Mouse (Mus musculus): ENCODE data around the gene Rnaset2a. TPM values are rescaled to one million over a fixed set of nuclear protein-coding genes. Genes with fewer than 3 reads are reported as not detected.
"Not testable (repeated sequence)": the region's sequence is repeated elsewhere in the genome, so short reads cannot be mapped to it uniquely, and the experiment has no call there.

The Rnaset2a gene
- polyA plus RNA-seq, 1 experiment from 2014 or later, result 18.0 TPM

GRCm38 (mm10) chr17:8165977-8166376 lies 18.1 kb upstream of the Rnaset2a start:
- not testable (repeated sequence) for H3K4me1 ChIP-seq (replicated peaks); H3K27ac ChIP-seq (replicated peaks); ATAC-seq (ENCODE audit: insufficient read depth); H3K9me3 ChIP-seq (replicated peaks); H3K27me3 ChIP-seq
- Histone ChIP-seq H3K9ac (0 out of 2 replicates have a peak overlapping the region, but pooled peaks have one; percentile 60), H3K36me3 (replicated peaks) (peaks cover 23% of the 10 kb centered on the region), H3K4me2 (peak overlapping the region; percentile 56), H3K4me3 (replicated peaks) (peak overlapping the region; percentile 65)
- 0% methylated on average over 11 of the region's 11 CpGs for WGBS (ENCODE audit: insufficient replicate concordance)

DNA sequence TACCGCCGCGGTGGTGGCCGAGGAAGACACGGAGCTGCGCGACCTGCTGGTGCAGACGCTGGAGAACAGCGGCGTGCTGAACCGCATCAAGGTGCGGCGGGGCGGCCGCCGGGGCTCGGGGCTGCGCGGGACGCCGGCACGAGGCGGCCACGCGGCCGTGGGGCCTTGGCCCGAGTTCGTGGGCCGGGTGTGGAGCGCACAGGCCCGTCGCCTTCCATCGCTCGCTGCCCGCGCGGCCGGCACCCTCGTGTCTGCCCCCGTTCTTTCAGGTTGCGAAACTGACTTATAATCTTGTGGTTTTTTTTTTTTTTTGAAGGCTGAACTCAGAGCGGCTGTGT lies 17.7 kb upstream of the Rnaset2a start:
- WGBS (ENCODE audit: insufficient replicate concordance), result 0% methylated on average over 39 of the region's 42 CpGs
- not testable (repeated sequence) for H3K4me1 ChIP-seq (replicated peaks); H3K27me3 ChIP-seq; H3K9me3 ChIP-seq (replicated peaks)
- peak; percentile 42; the same call in 1 of the 2 replicates for ATAC-seq (ENCODE audit: insufficient read depth)
- Histone ChIP-seq H3K27ac (replicated peaks) (0 out of 2 replicates have a peak overlapping the region, but pooled peaks have one; percentile 59), H3K4me3 (replicated peaks) (peak overlapping the region; percentile 65), H3K4me2 (peak overlapping the region; percentile 56), H3K9ac (peak overlapping the region; percentile 60; the same call in 1 of the 2 replicates), H3K36me3 (replicated peaks) (peaks cover 19% of the 10 kb centered on the region)

GRCm38 (mm10) chr17:8164701-8165607 lies 17.1 kb upstream of the Rnaset2a start, which contains the start of gene Fgfr1op:
Gene Fgfr1op (plus strand): TSS chr17:8165501.
- H3K27me3 ChIP-seq; H3K9me3 ChIP-seq (replicated peaks); H3K4me1 ChIP-seq (replicated peaks): not testable (repeated sequence)
- ATAC-seq (ENCODE audit: insufficient read depth), result peak; percentile 97
- 1% methylated on average over 17 of the region's 55 CpGs for WGBS (ENCODE audit: insufficient replicate concordance)
- H3K36me3 ChIP-seq (replicated peaks), result peaks cover 13% of the 10 kb centered on the region
- 0 out of 2 replicates have a peak within 1 kb of the TSS, but pooled peaks have one; percentile 59 for H3K27ac ChIP-seq (replicated peaks)
- H3K4me2 ChIP-seq, result peak within 1 kb of the TSS; percentile 58
- peak within 1 kb of the TSS; percentile 60; the same call in 1 of the 2 replicates for H3K9ac ChIP-seq
- peak within 1 kb of the TSS; percentile 65 for H3K4me3 ChIP-seq (replicated peaks)

DNA sequence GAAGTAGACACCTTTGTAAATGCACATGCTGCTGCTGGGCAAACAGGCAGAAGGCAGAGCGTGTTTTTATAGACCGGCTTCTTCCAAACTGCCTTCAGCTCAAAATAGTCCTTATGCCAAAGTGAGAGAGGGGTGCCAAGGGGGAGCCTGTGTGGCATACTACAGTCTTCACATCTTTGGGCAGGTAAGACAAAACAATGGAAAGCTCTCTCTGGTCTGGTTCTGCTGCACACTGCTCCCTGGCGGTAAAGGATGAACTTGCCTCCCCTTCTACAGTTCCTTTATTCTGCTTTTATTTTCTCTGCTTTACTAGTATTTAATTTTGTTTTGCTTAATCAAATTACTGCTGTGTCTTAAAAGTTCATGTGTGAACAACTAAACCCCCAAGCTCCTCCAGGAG lies 13.1 kb upstream of the Rnaset2a start:
- not testable (repeated sequence) for H3K27ac ChIP-seq (replicated peaks); H3K27me3 ChIP-seq; H3K36me3 ChIP-seq (replicated peaks); H3K4me3 ChIP-seq (replicated peaks); H3K9me3 ChIP-seq (replicated peaks); H3K4me2 ChIP-seq; H3K9ac ChIP-seq; H3K4me1 ChIP-seq (replicated peaks); ATAC-seq (ENCODE audit: insufficient read depth)
- 50% methylated on average over 3 of the region's 3 CpGs for WGBS (ENCODE audit: insufficient replicate concordance)

GRCm38 (mm10) chr17:8158627-8159026 lies 10.7 kb upstream of the Rnaset2a start:
- H3K27me3 ChIP-seq; H3K4me2 ChIP-seq; H3K36me3 ChIP-seq (replicated peaks); H3K27ac ChIP-seq (replicated peaks); H3K9me3 ChIP-seq (replicated peaks); H3K4me3 ChIP-seq (replicated peaks); H3K4me1 ChIP-seq (replicated peaks); H3K9ac ChIP-seq: not testable (repeated sequence)
- ATAC-seq (ENCODE audit: insufficient read depth), result 0 out of 2 replicates have a peak, but pooled peaks have one; percentile 19
- WGBS (ENCODE audit: insufficient replicate concordance), result no CpG with 5 or more reads among the region's 1 CpGs

GRCm38 (mm10) chr17:8155982-8156381 lies 8.1 kb upstream of the Rnaset2a start:
- not testable (repeated sequence) for H3K27me3 ChIP-seq; ATAC-seq (ENCODE audit: insufficient read depth); H3K9me3 ChIP-seq (replicated peaks); H3K4me1 ChIP-seq (replicated peaks); H3K9ac ChIP-seq; H3K27ac ChIP-seq (replicated peaks); H3K36me3 ChIP-seq (replicated peaks); H3K4me3 ChIP-seq (replicated peaks); H3K4me2 ChIP-seq
- WGBS (ENCODE audit: insufficient replicate concordance), result 89% methylated on average over 1 of the region's 8 CpGs

DNA sequence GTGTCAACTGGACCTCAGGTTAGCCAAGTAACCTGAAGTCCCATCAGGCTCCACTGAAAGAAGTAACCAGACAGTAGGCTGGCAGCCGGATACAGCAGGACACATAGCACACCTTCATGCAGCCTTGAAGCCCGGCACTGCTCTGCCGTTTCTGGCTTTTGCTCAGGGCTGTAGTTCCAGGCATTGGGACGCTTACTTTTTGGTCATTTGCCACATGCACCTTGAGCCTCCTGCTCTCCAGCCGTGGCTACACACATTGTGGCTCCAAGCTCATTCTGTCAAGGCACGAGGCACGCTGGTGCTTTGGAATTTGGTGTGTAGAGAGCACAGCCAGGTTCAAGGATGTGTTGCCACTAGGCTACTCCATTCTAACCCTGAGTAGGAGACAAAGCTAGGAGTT lies 7.1 kb upstream of the Rnaset2a start:
- not testable (repeated sequence) for H3K9me3 ChIP-seq (replicated peaks); H3K27ac ChIP-seq (replicated peaks); H3K27me3 ChIP-seq; H3K4me3 ChIP-seq (replicated peaks); ATAC-seq (ENCODE audit: insufficient read depth); H3K36me3 ChIP-seq (replicated peaks); H3K9ac ChIP-seq; H3K4me1 ChIP-seq (replicated peaks); H3K4me2 ChIP-seq
- 69% methylated on average over 7 of the region's 7 CpGs for WGBS (ENCODE audit: insufficient replicate concordance)

- not testable (repeated sequence) for H3K36me3 ChIP-seq (replicated peaks); H3K27ac ChIP-seq (replicated peaks); H3K27me3 ChIP-seq; H3K4me1 ChIP-seq (replicated peaks); H3K9me3 ChIP-seq (replicated peaks)
- peak overlapping the region; percentile 64; the same call in 1 of the 2 replicates for H3K9ac ChIP-seq
- ATAC-seq (ENCODE audit: insufficient read depth), result peak; percentile 3; the same call in 1 of the 2 replicates
- H3K4me3 ChIP-seq (replicated peaks), result peak overlapping the region; percentile 65
- peak overlapping the region; percentile 78 for H3K4me2 ChIP-seq
- whole genome bisulfite sequencing (ENCODE audit: insufficient replicate concordance), result 22% methylated on average over 5 of the region's 5 CpGs
These were observed 966 bp downstream of the Rnaset2a start for GRCm38 (mm10) chr17:8146931-8147330.

- H3K27ac ChIP-seq (replicated peaks); ATAC-seq (ENCODE audit: insufficient read depth); H3K27me3 ChIP-seq; H3K4me2 ChIP-seq; H3K36me3 ChIP-seq (replicated peaks); H3K4me3 ChIP-seq (replicated peaks); H3K9me3 ChIP-seq (replicated peaks); H3K4me1 ChIP-seq (replicated peaks); H3K9ac ChIP-seq: not testable (repeated sequence)
- 60% methylated on average over 13 of the region's 14 CpGs for WGBS (ENCODE audit: insufficient replicate concordance)
These were observed 3.9 kb downstream of the Rnaset2a start for GRCm38 (mm10) chr17:8143802-8144673.

DNA sequence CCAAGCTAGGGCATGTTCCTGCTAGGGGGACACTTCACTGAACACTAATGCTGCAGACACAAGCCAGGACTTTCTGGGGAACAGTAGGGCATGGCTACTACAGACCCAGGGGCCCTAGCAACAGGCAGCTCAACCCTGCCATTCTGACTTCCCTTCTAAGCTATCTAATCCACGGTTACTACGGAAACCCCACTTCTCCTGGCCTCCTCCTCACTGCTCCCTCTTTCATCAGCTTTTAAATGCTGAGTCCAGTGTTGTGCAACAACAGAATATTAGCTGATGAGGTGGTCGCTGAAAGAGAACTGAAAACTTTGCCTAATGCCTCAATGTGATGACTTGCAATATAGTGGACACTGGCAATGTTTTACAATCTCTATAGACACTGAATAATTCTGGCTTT lies 7.7 kb downstream of the Rnaset2a start:
- not testable (repeated sequence) for H3K4me1 ChIP-seq (replicated peaks); ATAC-seq (ENCODE audit: insufficient read depth)
- WGBS (ENCODE audit: insufficient replicate concordance), result 72% methylated on average over 3 of the region's 3 CpGs

DNA sequence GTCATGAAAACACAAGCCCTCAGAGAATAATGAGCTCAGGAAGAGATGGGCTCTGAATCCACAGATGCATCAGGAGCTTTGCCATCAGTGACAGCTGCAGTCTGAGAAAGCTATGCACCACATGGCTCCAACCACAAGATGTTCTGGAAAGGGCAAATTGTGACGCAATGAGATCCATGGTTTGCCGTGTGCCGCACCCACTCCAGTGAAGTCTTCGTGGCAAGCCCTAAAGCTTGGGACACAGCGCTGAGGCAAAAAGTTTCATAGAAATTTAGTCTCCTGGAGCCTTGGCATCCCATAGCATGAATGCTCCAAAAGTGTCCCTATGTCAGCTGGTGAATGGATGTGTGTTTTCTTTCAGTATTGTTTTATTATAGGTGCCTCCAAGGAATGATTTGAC lies 9.8 kb downstream of the Rnaset2a start:
- 87% methylated on average over 5 of the region's 5 CpGs for WGBS (ENCODE audit: insufficient replicate concordance)
- not testable (repeated sequence) for H3K4me3 ChIP-seq (replicated peaks); H3K9ac ChIP-seq; H3K27ac ChIP-seq (replicated peaks); H3K4me1 ChIP-seq (replicated peaks); H3K4me2 ChIP-seq; H3K9me3 ChIP-seq (replicated peaks); H3K27me3 ChIP-seq; H3K36me3 ChIP-seq (replicated peaks); ATAC-seq (ENCODE audit: insufficient read depth)

More for the DNA sequence above, 7.7 kb downstream of the Rnaset2a start:
- H3K4me2 ChIP-seq; H3K27me3 ChIP-seq; H3K9me3 ChIP-seq (replicated peaks); H3K36me3 ChIP-seq (replicated peaks); H3K27ac ChIP-seq (replicated peaks); H3K9ac ChIP-seq; H3K4me3 ChIP-seq (replicated peaks): not testable (repeated sequence)
